Mouse (Mus musculus) ES-E14 (cell line): ENCODE measurements at regions not wholly inside any gene's neighbourhood (a gene's known extent, or its start where the extent isn't known, plus 50 kb on each side); places are given as distances from the start of the nearest gene placed in this dataset.

Source experiments
- DNase-seq: peaks from one replicate; pipeline ENCODE4 v3.0.0-alpha.2; 2013; ENCODE audit warnings: low read depth, low spot score
- H3K27ac ChIP-seq: 2 replicates; pipeline ENCODE4 v1.5.1; 2012; ENCODE audit warnings: low read depth, mild to moderate bottlenecking, low read length, moderate library complexity, mixed read lengths; ENCODE audit not compliant: poor library complexity, insufficient read depth, severe bottlenecking
- H3K36me3 ChIP-seq: 2 replicates; pipeline ENCODE4 v1.6.1; 2012; ENCODE audit warnings: mild to moderate bottlenecking, low read length, moderate library complexity, mixed read lengths; ENCODE audit not compliant: control insufficient read depth, poor library complexity, insufficient read depth, severe bottlenecking
- H3K4me1 ChIP-seq, 2 experiments: fragments of 150-350 bp in 1 of 2; sonication (generic) in 1 of 2; 2 replicates each; pipeline ENCODE4 v1.6.1; 2012; ENCODE audit warnings: low read length in 2 of 2, mild to moderate bottlenecking in 1 of 2, mixed read lengths in 1 of 2; ENCODE audit not compliant: control insufficient read depth in 2 of 2, insufficient read depth in 2 of 2, poor library complexity in 1 of 2
- H3K4me3 ChIP-seq, 2 experiments: fragments of 150-350 bp in 1 of 2; sonication (generic) in 1 of 2; 2 replicates each; pipeline ENCODE4 v1.5.1; 2012; ENCODE audit warnings: low read length in 2 of 2, low read depth in 1 of 2, mild to moderate bottlenecking in 1 of 2, mixed read lengths in 1 of 2; ENCODE audit not compliant: insufficient read depth in 1 of 2, poor library complexity in 1 of 2, severe bottlenecking in 1 of 2
- H3K9ac ChIP-seq: 2 replicates; pipeline ENCODE4 v1.6.1; 2012; ENCODE audit warnings: low read depth, mild to moderate bottlenecking, low read length, mixed read lengths; ENCODE audit not compliant: poor library complexity, insufficient read depth, severe bottlenecking
- H3K9me3 ChIP-seq: fragments of 150-350 bp; sonication (generic); 2 replicates; pipeline ENCODE4 v1.6.1; 2012; ENCODE audit warnings: low read depth, mild to moderate bottlenecking, low read length; ENCODE audit not compliant: control insufficient read depth, insufficient read depth
- CHD2 ChIP-seq: IDR thresholded peaks from 2 replicates; pipeline ENCODE4 v1.6.1; 2014; ENCODE audit warnings: mild to moderate bottlenecking, low read depth, low read length, inconsistent platforms
- HCFC1 ChIP-seq: IDR thresholded peaks from 2 replicates; pipeline ENCODE4 v1.6.1; 2012; ENCODE audit warnings: low read length, inconsistent platforms, borderline replicate concordance; ENCODE audit not compliant: insufficient read depth
- MAFK ChIP-seq: IDR thresholded peaks from 2 replicates; pipeline ENCODE4 v1.6.1; 2014; ENCODE audit warnings: mild to moderate bottlenecking, low read depth, low read length, inconsistent platforms; ENCODE audit not compliant: insufficient read depth
- ZC3H11A ChIP-seq: IDR thresholded peaks from 2 replicates; pipeline ENCODE4 v1.6.1; 2012; ENCODE audit warnings: low read depth, mild to moderate bottlenecking, inconsistent platforms, low read length, borderline replicate concordance
- ZNF384 ChIP-seq: IDR thresholded peaks from 2 replicates; pipeline ENCODE4 v1.6.1; 2012; ENCODE audit warnings: low read depth, low read length, inconsistent platforms
- in situ Hi-C, 2 experiments: fragments of 600-800 bp; cut with MboI; formaldehyde crosslinking; loops; one replicate each; pipeline ENCODE4 v1.15.1; 2025; ENCODE audit warnings: low sequenced_read_pairs in 2 of 2, inconsistent platforms in 1 of 2; ENCODE audit not compliant: unreplicated experiment in 2 of 2

DNA sequence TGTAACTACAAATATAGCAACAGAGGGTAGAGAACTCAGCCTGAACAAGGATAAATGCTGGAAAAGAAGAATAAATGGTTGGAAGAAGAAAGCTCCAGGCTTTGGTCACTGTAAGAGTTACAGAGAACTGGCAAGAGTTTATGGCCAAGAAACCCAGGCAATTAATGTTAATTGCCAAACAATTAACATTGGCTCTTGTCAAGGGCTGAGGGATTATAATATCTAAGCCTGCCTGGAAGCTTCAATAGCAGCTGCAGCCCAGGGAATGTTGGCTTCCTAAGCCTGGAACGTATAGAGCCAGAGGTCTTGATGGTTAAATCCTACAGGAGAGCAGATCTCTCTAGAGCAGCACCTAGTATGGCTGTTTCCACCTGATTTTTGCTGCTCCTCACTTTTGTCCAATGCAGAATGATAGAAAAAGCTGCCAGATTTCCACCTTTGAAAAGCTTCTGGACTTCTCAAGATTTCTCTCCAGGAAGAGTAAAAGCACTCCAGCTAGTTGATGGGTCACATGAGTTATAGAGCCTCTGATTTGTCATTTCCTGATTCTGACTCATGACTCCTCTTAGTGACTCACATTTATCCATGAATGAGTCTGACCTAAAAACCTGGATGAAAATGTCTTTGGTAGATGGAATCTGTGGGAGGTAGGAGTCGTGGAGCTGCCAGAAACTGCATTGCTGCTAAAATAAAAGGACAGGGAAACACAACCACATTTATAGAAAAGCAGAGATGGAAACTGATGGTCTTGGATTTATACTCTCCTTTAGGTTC, 327.2 kb downstream of the Adcyap1 start:
- H3K4me1 ChIP-seq, result no peaks in the 10 kb centered on the region
- no peak overlapping the region for H3K4me3 ChIP-seq
- no peak overlapping the region for H3K9ac ChIP-seq
- TF ChIP-seq CHD2 (no peak), MAFK (no peak), ZC3H11A (no peak), HCFC1 (no peak), ZNF384 (no peak)
- H3K27ac ChIP-seq, result no peak overlapping the region
- no peaks in the 10 kb centered on the region for H3K9me3 ChIP-seq
- H3K36me3 ChIP-seq, result no peaks in the 10 kb centered on the region
- in situ Hi-C loops, result loop anchor here (25.0 kb wide), 2 partner anchors 339 to 364 kb away; partner anchors contain the start of gene Adcyap1 (in 1 of the 2)
- DNase-seq, result no peak

DNA sequence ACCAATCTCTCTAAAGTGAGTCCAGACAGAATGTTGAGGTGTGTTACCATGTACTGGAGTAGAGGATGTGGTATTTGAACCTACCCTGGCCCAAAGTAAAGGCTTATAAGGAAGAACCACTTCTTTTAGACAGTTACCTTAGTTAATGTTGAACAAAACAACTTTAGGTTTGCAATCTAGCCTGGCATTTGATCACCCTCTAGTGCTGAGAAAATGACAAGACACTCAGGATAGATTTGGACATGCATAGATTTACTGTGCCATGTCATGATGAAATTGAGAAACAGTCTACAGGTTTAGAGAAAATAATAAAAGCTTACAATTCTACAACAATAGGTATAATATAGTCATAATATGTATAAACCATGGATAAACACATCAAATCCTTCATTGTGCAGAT, 333.7 kb downstream of the Adcyap1 start:
- in situ Hi-C loops, result loop anchor here (25.0 kb wide), 2 partner anchors 345 to 370 kb away; partner anchors contain the start of gene Adcyap1 (in 1 of the 2)
- H3K27ac ChIP-seq, result no peak overlapping the region
- H3K9ac ChIP-seq, result no peak overlapping the region
- no peak for DNase-seq
- H3K4me1 ChIP-seq, result no peaks in the 10 kb centered on the region
- no peaks in the 10 kb centered on the region for H3K36me3 ChIP-seq
- no peaks in the 10 kb centered on the region for H3K9me3 ChIP-seq
- H3K4me3 ChIP-seq, result no peak overlapping the region
- TF ChIP-seq HCFC1 (no peak), ZC3H11A (no peak), MAFK (no peak), ZNF384 (no peak), CHD2 (no peak)

DNA sequence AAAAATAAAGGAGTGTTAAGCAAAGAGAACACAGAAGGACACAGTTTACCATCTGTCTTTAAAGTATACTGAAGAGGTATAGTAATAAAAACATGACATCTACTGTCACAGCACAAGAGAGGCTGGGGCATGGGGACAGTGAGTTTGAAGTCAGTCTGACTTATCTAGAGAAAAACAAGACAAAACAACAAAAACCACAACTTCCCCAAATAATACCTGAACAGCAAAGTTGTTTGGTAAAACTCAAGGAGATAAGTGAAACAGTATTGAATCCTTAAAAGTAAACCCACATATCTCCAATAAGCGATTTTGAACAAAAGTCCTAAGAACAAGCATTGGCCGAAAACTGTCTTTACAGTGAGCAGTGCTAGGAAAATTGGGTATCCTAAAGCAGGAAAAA, 336.1 kb downstream of the Adcyap1 start:
- TF ChIP-seq CHD2, result no peak
- TF ChIP-seq MAFK, result no peak
- no peak for TF ChIP-seq ZNF384
- no peak for TF ChIP-seq HCFC1
- H3K27ac ChIP-seq, result no peak overlapping the region
- no peak overlapping the region for H3K9ac ChIP-seq
- H3K4me1 ChIP-seq, result no peaks in the 10 kb centered on the region
- H3K4me3 ChIP-seq, result no peak overlapping the region
- DNase-seq, result no peak
- no peaks in the 10 kb centered on the region for H3K36me3 ChIP-seq
- H3K9me3 ChIP-seq, result no peaks in the 10 kb centered on the region
- in situ Hi-C loops, result loop anchor here (25.0 kb wide), 2 partner anchors 348 to 373 kb away; partner anchors contain the start of gene Adcyap1 (in 1 of the 2)

DNA sequence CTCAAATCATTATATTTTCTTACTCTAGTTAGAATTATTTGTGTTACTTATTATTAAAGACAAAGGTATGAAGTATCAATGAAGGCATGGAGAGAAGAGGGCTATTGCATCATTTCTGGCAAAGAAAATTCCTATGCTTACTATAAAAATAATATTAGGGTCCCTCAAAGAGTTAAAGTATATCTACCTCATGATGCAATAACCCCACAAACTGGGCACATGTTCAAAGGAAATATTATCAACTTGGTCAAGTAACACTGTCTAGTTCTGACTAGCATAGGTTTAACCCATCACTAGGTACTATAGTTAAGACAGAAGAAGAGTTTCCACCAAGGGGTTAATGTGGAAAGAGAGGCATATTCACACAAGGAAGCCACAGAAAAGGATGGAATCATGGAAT, 336.9 kb downstream of the Adcyap1 start:
- no peak overlapping the region for H3K9ac ChIP-seq
- no peaks in the 10 kb centered on the region for H3K36me3 ChIP-seq
- no peak for TF ChIP-seq CHD2
- no peak for TF ChIP-seq ZNF384
- no peak for TF ChIP-seq MAFK
- TF ChIP-seq ZC3H11A, result no peak
- no peak for TF ChIP-seq HCFC1
- H3K27ac ChIP-seq, result no peak overlapping the region
- H3K9me3 ChIP-seq, result no peaks in the 10 kb centered on the region
- DNase-seq, result no peak
- no peak overlapping the region for H3K4me3 ChIP-seq
- H3K4me1 ChIP-seq, result no peaks in the 10 kb centered on the region
- in situ Hi-C loops, result loop anchor here (25.0 kb wide), 2 partner anchors 348 to 373 kb away; partner anchors contain the start of gene Adcyap1 (in 1 of the 2)

DNA sequence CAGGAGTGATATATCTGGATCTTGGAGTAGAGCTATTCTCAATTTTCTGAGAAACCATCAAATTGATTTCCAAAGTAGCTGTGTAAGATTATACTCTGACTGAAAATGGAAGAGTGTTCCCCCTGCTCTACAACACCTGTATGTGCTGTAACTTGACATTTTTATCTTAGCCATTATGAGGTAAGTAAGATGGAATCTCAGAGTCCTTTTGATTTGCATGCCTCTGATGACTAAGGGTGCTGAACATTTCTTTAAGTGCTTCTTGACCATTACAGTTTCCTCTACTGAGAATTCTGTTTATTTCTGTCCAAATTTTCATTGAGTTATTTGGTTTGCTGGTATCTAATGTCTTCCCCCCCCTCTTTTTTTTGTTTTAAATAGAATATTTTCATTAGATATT, 343.0 kb downstream of the Adcyap1 start:
- TF ChIP-seq ZC3H11A (no peak), HCFC1 (no peak), MAFK (no peak), CHD2 (no peak), ZNF384 (no peak)
- no peak overlapping the region for H3K9ac ChIP-seq
- H3K27ac ChIP-seq, result no peak overlapping the region
- no peaks in the 10 kb centered on the region for H3K4me1 ChIP-seq
- in situ Hi-C loops, result loop anchor here (25.0 kb wide), 2 partner anchors 354 to 379 kb away; partner anchors contain the start of gene Adcyap1 (in 1 of the 2)
- H3K36me3 ChIP-seq, result no peaks in the 10 kb centered on the region
- no peak for DNase-seq
- H3K4me3 ChIP-seq, result no peak overlapping the region
- no peaks in the 10 kb centered on the region for H3K9me3 ChIP-seq
